Mouse (Mus musculus): ENCODE measurements around the gene Ccl7. TPM values are rescaled to one million over a fixed set of nuclear protein-coding genes. Genes with fewer than 3 reads are reported as not detected.

Gene Ccl7
- polyA plus RNA-seq, 1 experiment = not detected

- no peaks in the 10 kb centered on the region; the same call in 1 of the 2 replicates for H3K4me1 ChIP-seq (ENCODE audit: control insufficient read depth, insufficient read depth, insufficient read length)
- no peaks in the 10 kb centered on the region for H3K27me3 ChIP-seq (ENCODE audit: control insufficient read depth, insufficient read depth, low read length)
- H3K36me3 ChIP-seq (ENCODE audit: control insufficient read depth, insufficient read depth, low read length) = no peaks in the 10 kb centered on the region
- DNase-seq (ENCODE audit: low read depth in 1 of 2, low spot score in 2 of 2) = peak in 1 of 2 experiments; percentile 6
- TF ChIP-seq CTCF (IDR thresholded peaks at IDR 0.05; ENCODE audit: extremely low read depth, insufficient read depth, insufficient read length, insufficient replicate concordance) = no peak
- no peak for TF ChIP-seq POLR2A (IDR thresholded peaks at IDR 0.05; ENCODE audit: low read depth, low read length)
- no peak overlapping the region for H3K4me3 ChIP-seq (ENCODE audit: extremely low read depth, insufficient read depth, insufficient read length)
- 3% methylated on average over 12 of the region's 12 CpGs for WGBS
- H3K27ac ChIP-seq (ENCODE audit: insufficient read depth, low read length) = no peak overlapping the region
These were observed 38.6 kb upstream of the Ccl7 start for GRCm38 (mm10) chr11:82006796-82007423.

GRCm38 (mm10) chr11:82010115-82010514, 35.4 kb upstream of the Ccl7 start:
- no peak overlapping the region for H3K4me3 ChIP-seq (ENCODE audit: extremely low read depth, insufficient read depth, insufficient read length)
- H3K36me3 ChIP-seq (ENCODE audit: control insufficient read depth, insufficient read depth, low read length) = no peaks in the 10 kb centered on the region
- no peak overlapping the region for H3K27ac ChIP-seq (ENCODE audit: insufficient read depth, low read length)
- no peaks in the 10 kb centered on the region; the same call in 1 of the 2 replicates for H3K4me1 ChIP-seq (ENCODE audit: control insufficient read depth, insufficient read depth, insufficient read length)
- WGBS = 86% methylated on average over 3 of the region's 3 CpGs
- no peak for TF ChIP-seq POLR2A (IDR thresholded peaks at IDR 0.05; ENCODE audit: low read depth, low read length)
- TF ChIP-seq CTCF (IDR thresholded peaks at IDR 0.05; ENCODE audit: extremely low read depth, insufficient read depth, insufficient read length, insufficient replicate concordance) = no peak
- no peaks in the 10 kb centered on the region for H3K27me3 ChIP-seq (ENCODE audit: control insufficient read depth, insufficient read depth, low read length)
- no peak for DNase-seq (ENCODE audit: low read depth in 1 of 2, low spot score in 2 of 2)

GRCm38 (mm10) chr11:82011411-82012193, 33.9 kb upstream of the Ccl7 start:
- no peaks in the 10 kb centered on the region; the same call in 1 of the 2 replicates for H3K4me1 ChIP-seq (ENCODE audit: control insufficient read depth, insufficient read depth, insufficient read length)
- H3K36me3 ChIP-seq (ENCODE audit: control insufficient read depth, insufficient read depth, low read length) = no peaks in the 10 kb centered on the region
- no peaks in the 10 kb centered on the region for H3K27me3 ChIP-seq (ENCODE audit: control insufficient read depth, insufficient read depth, low read length)
- no peak overlapping the region for H3K4me3 ChIP-seq (ENCODE audit: extremely low read depth, insufficient read depth, insufficient read length)
- DNase-seq (ENCODE audit: low read depth in 1 of 2, low spot score in 2 of 2) = no peak
- H3K27ac ChIP-seq (ENCODE audit: insufficient read depth, low read length) = no peak overlapping the region
- WGBS = 73% methylated on average over 8 of the region's 8 CpGs
- TF ChIP-seq CTCF (IDR thresholded peaks at IDR 0.05; ENCODE audit: extremely low read depth, insufficient read depth, insufficient read length, insufficient replicate concordance) (no peak), POLR2A (IDR thresholded peaks at IDR 0.05; ENCODE audit: low read depth, low read length) (no peak)

GRCm38 (mm10) chr11:82013756-82014155, 31.8 kb upstream of the Ccl7 start:
- WGBS = 36% methylated on average over 1 of the region's 1 CpGs
- H3K27me3 ChIP-seq (ENCODE audit: control insufficient read depth, insufficient read depth, low read length) = no peaks in the 10 kb centered on the region
- no peak overlapping the region for H3K4me3 ChIP-seq (ENCODE audit: extremely low read depth, insufficient read depth, insufficient read length)
- H3K27ac ChIP-seq (ENCODE audit: insufficient read depth, low read length) = no peak overlapping the region
- no peak for TF ChIP-seq CTCF (IDR thresholded peaks at IDR 0.05; ENCODE audit: extremely low read depth, insufficient read depth, insufficient read length, insufficient replicate concordance)
- no peak for TF ChIP-seq POLR2A (IDR thresholded peaks at IDR 0.05; ENCODE audit: low read depth, low read length)
- H3K4me1 ChIP-seq (ENCODE audit: control insufficient read depth, insufficient read depth, insufficient read length) = no peaks in the 10 kb centered on the region
- DNase-seq (ENCODE audit: low read depth in 1 of 2, low spot score in 2 of 2) = no peak
- H3K36me3 ChIP-seq (ENCODE audit: control insufficient read depth, insufficient read depth, low read length) = no peaks in the 10 kb centered on the region

GRCm38 (mm10) chr11:82015066-82015465, 30.4 kb upstream of the Ccl7 start:
- 38% methylated on average over 2 of the region's 2 CpGs for WGBS
- no peaks in the 10 kb centered on the region for H3K36me3 ChIP-seq (ENCODE audit: control insufficient read depth, insufficient read depth, low read length)
- H3K27me3 ChIP-seq (ENCODE audit: control insufficient read depth, insufficient read depth, low read length) = no peaks in the 10 kb centered on the region
- no peaks in the 10 kb centered on the region for H3K4me1 ChIP-seq (ENCODE audit: control insufficient read depth, insufficient read depth, insufficient read length)
- TF ChIP-seq CTCF (IDR thresholded peaks at IDR 0.05; ENCODE audit: extremely low read depth, insufficient read depth, insufficient read length, insufficient replicate concordance) (no peak), POLR2A (IDR thresholded peaks at IDR 0.05; ENCODE audit: low read depth, low read length) (no peak)
- H3K27ac ChIP-seq (ENCODE audit: insufficient read depth, low read length) = no peak overlapping the region
- no peak overlapping the region for H3K4me3 ChIP-seq (ENCODE audit: extremely low read depth, insufficient read depth, insufficient read length)
- DNase-seq (ENCODE audit: low read depth in 1 of 2, low spot score in 2 of 2) = no peak

GRCm38 (mm10) chr11:82016181-82016780, 29.2 kb upstream of the Ccl7 start:
- DNase-seq (ENCODE audit: low read depth in 1 of 2, low spot score in 2 of 2) = no peak
- H3K4me1 ChIP-seq (ENCODE audit: control insufficient read depth, insufficient read depth, insufficient read length) = no peaks in the 10 kb centered on the region
- WGBS = 66% methylated on average over 3 of the region's 3 CpGs
- no peak overlapping the region for H3K4me3 ChIP-seq (ENCODE audit: extremely low read depth, insufficient read depth, insufficient read length)
- H3K27me3 ChIP-seq (ENCODE audit: control insufficient read depth, insufficient read depth, low read length) = no peaks in the 10 kb centered on the region
- no peaks in the 10 kb centered on the region for H3K36me3 ChIP-seq (ENCODE audit: control insufficient read depth, insufficient read depth, low read length)
- no peak overlapping the region for H3K27ac ChIP-seq (ENCODE audit: insufficient read depth, low read length)
- TF ChIP-seq CTCF (IDR thresholded peaks at IDR 0.05; ENCODE audit: extremely low read depth, insufficient read depth, insufficient read length, insufficient replicate concordance) (no peak), POLR2A (IDR thresholded peaks at IDR 0.05; ENCODE audit: low read depth, low read length) (no peak)
